Mouse (Mus musculus) olfactory bulb, adult 2 months (tissue): ENCODE data around the gene Rangap1.

Experiments used
- CTCF ChIP-seq: fragments of 200-500 bp; IDR thresholded peaks from 2 replicates; pipeline ENCODE4 v1.5.1; 2012; ENCODE audit warnings: low read depth, mild to moderate bottlenecking, low read length, moderate library complexity; ENCODE audit not compliant: insufficient read depth
- POLR2A ChIP-seq: fragments of 200-500 bp; IDR thresholded peaks from 2 replicates; pipeline ENCODE4 v1.6.1; 2012; ENCODE audit warnings: mild to moderate bottlenecking, low read depth, low read length, moderate library complexity; ENCODE audit not compliant: insufficient read depth

- TF ChIP-seq CTCF: no peak
- TF ChIP-seq POLR2A: no peak
Measured at GRCm38 (mm10) chr15:81697847-81698246, 47.5 kb downstream of the Rangap1 start.
